Mouse (Mus musculus) spleen, adult 18-20 months (tissue): Measurements from ENCODE around the gene Cd79a.
A peak's percentile ranks its signal among the peaks of the same experiment; 100 is the strongest.

Experiments
- DNase-seq, 2 experiments: peaks; one replicate each; pipeline ENCODE4 v3.0.0; 2022; ENCODE audit warnings: mixed read lengths in 2 of 2

Gene Cd79a

DNA sequence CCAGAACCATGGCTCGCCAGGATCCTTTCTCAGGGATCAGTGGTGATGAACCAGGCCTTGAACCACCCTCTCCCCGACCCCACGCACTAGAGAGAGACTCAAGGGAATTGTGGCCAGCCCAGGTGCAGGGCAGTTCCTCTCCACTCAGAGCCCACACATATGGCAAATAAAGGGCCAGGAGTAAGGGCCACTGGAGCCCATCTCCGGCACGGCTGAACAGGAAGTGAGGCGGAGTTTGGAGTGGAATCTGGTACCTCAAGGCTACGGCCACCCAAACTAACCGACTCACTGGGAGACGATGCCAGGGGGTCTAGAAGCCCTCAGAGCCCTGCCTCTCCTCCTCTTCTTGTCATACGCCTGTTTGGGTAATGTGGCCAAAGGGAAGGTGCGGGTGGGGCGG, at the start of gene Cd79a:
TSS of gene Cd79a (plus strand) at position 158 of the 400 bp plus-strand sequence.
- DNase-seq: peak; percentile 71 to 85

- DNase-seq: no peak
These were observed 47.0 kb upstream of the Cd79a start for GRCm38 (mm10) chr7:24850162-24850561.

GRCm38 (mm10) chr7:24850899-24851303, 46.3 kb upstream of the Cd79a start:
- no peak for DNase-seq

DNA sequence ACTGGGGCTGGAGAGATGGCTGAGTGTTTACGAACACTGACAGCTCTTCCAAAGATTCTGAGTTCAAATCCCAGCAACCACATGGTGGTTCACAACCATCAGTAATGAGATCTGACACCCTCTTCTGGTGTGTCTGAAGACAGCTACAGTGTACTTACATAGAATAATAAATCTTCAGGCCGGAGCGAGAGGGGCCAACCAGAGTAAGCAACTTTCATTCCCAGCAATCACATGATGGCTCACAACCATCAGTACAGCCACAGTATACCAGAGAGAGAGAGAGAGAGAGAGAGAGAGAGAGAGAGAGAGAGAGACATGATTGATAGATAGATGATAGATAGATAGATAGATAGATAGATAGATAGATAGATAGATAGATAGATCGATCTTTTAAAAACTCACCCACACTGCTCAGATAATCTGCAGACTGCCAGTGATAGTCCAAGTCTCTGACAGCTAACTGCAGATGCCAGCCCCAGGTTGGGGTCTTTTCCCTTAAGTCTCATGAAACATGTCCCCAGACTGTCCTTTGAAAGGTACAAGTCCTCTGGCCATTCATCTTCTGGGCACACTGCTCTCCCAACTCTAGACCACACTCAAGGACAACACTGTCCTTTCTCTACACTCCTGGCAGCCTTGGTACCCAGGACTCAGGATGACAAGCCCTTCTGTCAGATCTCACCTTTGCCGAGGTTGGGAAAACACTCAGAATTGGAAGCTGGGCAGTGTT, 45.4 kb upstream of the Cd79a start:
- DNase-seq: no peak

GRCm38 (mm10) chr7:24852557-24853232, 44.5 kb upstream of the Cd79a start:
- no peak for DNase-seq

- no peak for DNase-seq
These were observed 44.0 kb upstream of the Cd79a start for GRCm38 (mm10) chr7:24853233-24853563.

GRCm38 (mm10) chr7:24853695-24854094, 43.5 kb upstream of the Cd79a start:
- no peak for DNase-seq

DNA sequence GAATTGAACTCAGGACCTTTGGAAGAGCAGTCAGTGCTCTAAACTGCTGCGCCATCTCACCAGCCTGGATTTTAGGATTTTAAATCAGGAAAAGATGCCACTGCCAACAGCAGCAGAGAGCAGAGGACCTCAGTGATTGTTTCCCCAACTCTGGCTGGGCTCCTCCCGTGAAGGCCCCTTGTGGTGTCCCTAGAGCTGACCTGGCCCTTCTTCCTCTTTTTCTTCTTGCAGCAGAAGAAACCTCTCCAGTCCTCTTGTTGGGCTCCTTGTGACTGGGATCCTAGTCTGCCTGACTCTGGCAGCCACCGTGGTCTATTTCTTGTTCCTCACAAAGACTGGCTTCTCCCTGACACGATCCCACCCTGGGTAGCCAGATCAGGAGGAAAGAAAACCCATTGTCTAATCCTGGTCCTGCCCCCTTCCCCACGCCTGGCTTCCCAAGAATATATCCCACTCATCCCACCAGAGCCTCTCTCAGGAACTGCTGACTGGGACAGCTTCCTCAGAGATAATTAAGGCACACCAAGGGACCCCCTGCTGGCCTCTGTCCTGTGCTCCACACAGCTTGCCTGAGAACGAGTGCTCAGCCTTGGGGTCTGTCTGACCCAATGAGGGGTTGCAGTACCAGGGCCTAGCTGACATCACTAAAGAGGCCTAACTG, 40.6 kb upstream of the Cd79a start:
- DNase-seq: no peak

GRCm38 (mm10) chr7:24859234-24859633, 37.9 kb upstream of the Cd79a start:
- DNase-seq: no peak

GRCm38 (mm10) chr7:24861913-24862312, 35.3 kb upstream of the Cd79a start, which contains the start of gene Gm9844:
TSS of gene Gm9844 (plus strand) at chr7:24862213.
- no peak for DNase-seq

DNA sequence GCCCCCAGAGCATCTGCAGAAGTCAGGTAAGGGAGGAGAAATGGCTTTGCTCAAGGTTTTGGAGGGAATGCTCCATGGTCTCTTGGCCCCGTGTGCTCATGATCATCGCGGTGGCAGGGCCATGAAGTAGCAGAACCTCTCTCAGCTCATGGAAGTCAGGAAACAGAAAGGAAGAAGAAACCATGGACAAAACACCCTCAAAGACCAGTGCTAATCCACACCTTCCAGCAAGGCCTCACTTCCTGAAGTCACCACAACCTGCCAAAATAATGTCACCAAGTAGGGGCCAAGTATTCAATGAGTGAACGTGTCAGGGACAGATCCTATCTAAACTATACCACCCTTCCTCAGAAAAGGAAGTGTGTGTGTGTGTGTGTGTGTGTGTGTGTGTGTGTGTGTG, 34.3 kb upstream of the Cd79a start:
- no peak for DNase-seq

- DNase-seq: no peak
These were observed 33.0 kb upstream of the Cd79a start for GRCm38 (mm10) chr7:24864156-24864555.

DNA sequence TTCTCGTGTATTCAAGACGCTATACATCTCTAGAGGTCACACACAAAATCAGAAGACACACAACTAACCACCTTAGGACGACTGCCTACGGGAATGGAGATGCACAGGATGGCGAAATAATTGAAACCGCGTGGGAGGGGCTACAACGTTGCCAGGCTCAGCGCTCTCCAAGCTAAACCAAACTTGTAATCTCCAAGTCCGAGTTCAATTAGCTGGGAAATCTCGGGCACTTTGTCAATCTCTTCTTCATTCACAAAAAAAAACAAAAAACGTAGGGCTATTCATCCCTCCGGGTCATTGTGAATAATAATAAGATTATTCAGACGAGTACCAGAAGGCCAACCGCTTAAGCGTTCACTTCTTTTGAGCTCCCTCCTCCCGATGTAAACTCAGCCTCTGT, 28.1 kb upstream of the Cd79a start:
- no peak for DNase-seq

DNA sequence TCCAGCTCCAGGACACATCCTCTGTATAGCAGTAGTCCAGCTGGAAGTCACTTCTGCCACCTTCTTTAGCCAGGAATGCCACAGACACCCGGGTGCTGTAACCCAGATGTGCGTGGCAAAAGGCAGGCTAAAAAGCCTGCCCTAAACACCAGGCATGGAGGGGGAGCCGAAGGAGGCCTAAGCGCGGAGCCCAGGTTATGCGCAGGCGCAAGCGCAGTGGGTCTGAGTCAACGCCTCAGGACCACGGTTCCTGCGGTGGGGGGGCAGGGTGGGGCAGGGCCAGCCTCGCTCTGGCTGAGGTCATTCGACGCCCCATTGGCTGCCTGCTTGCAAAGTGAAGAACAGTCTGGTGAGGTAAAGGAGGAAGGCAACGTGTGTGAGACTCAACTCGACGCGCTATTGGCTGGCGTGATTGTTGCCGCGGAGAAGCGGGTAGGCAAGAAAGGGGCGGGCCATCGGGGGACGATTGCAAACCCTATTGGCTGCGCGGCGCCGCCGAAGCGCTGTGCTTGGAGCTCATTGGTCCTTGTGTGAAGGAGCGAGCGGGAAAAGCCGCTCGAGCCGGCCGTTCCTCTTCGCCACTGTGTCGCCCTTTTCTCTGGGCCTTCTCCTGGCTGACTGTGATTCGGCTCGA, 27.5 kb upstream of the Cd79a start, which contains the start of the genes Lypd4 and Dmrtc2:
TSS of gene Lypd4 (minus strand) at position 410 of the 634 bp plus-strand sequence.
TSS of gene Dmrtc2 (plus strand) at position 526 of the 634 bp plus-strand sequence.
- DNase-seq: no peak

GRCm38 (mm10) chr7:24877588-24877987, 19.6 kb upstream of the Cd79a start:
- no peak for DNase-seq

- DNase-seq: no peak
These were observed 17.6 kb upstream of the Cd79a start for GRCm38 (mm10) chr7:24879620-24880019.

GRCm38 (mm10) chr7:24882416-24883199, 14.6 kb upstream of the Cd79a start:
- no peak for DNase-seq

- peak; percentile 94 to 97 for DNase-seq
These were observed 13.1 kb upstream of the Cd79a start, which contains the start of gene Rps19 for GRCm38 (mm10) chr7:24883896-24884692. TSS of gene Rps19 (plus strand) at chr7:24884371.

DNA sequence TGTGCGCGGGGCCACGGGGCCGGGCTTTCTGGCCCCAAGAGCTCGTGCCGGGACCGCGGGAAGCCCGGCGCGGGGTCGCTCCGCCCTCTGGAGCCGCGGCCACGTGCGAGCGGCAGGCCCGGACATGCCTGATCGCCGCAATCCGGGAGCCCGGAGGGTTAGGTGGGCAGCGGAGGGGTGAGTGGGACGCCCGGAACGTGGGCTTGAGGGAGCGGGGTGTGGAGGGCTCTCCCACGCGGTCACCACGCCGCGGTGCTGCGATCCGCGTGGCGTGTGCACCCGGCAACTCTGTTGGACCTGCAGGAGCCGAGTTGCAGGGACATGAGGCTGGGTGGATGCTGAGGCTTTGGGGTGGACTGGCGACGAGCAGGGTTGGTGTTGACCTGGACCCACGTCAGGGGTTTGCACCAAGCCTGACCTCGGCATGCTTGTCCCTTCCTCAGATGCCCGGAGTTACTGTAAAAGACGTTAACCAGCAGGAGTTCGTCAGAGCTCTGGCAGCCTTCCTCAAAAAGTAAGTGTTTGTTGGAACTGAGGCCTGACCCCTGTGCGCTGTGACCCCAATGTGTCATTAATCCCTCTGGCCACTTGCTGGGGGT, 12.4 kb upstream of the Cd79a start:
- DNase-seq: no peak

DNA sequence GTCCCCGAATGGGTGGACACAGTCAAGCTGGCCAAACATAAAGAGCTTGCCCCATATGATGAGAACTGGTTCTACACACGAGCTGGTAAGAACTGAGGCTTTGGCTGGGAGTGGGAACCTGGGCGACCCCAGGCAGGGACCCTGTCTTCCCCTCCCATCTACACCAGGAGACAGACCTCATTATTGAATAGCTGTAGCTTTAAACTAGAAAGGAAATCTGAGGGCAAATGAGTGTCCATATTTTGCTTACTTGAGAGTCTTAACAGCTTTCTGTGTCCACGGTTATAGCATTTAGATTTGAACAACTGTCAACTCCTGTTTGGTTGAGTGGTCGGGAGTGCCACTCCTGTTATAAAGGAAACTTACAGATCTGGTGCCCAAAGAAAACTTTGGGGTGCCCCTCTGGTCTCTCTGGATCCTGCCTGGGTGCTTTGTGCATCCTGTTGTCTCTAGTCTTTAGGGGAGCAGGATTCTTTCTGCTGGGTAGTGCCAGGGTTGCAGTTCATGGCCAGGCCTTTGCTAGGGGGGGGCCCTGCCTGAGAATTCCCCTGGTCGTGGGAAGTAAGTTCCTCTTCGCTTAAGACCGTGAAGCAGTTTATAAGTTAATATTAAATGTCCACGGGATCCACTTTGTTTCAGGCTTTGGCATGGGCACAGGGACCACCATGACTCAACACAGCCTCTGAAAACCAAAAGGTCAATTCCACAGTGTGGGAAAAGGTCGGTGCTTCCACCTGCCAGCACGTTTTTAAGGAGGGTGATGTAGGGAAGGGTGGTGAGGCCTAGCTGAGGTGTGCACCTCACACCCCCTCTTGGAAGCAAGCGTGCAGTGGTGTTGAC, 11.5 kb upstream of the Cd79a start:
- DNase-seq: no peak
